In genomic region chr7:138708373-138708772, GRCm38 (mm10) we compare ENCODE assay signal across 18 mouse cellular contexts.
DNase-seq lines count a peak whose midpoint lies in the region; ATAC-seq and TF ChIP-seq lines count a peak whose summit lies in the region.
"Had no signal": no experiment of that assay in that cellular context is flagged by ENCODE, and none has a peak within 500 bp of the region (broad histone marks: within the 10 kb centered on the region; RNA-seq: fewer than 3 reads in every experiment).

No protein-coding gene starts in this region.

- H3K4me3 ChIP-seq in layer of hippocampus, adult 2 months, result no peak overlapping the region
- H3K4me3 ChIP-seq in embryonic facial prominence, embryonic 15.5 days (replicated peaks), result no peak overlapping the region
- H3K4me3 ChIP-seq in hindbrain, embryonic 11.5 days (ENCODE audit: low read depth, low read length), result no peak overlapping the region
- H3K4me3 ChIP-seq: embryonic facial prominence, embryonic 13.5 days; erythroblast, embryonic 14.5 days; forebrain, embryonic 13.5 days; forebrain, embryonic 15.5 days had no signal

- H3K4me2 ChIP-seq in embryonic facial prominence, embryonic 15.5 days (replicated peaks), result no peak overlapping the region
- no peak overlapping the region for H3K4me2 ChIP-seq in hindbrain, embryonic 11.5 days (replicated peaks; ENCODE audit: low read depth, low read length)
- H3K4me2 ChIP-seq: embryonic facial prominence, embryonic 13.5 days; forebrain, embryonic 13.5 days; forebrain, embryonic 15.5 days had no signal

- H3K9ac ChIP-seq in embryonic facial prominence, embryonic 15.5 days, result no peak overlapping the region
- H3K9ac ChIP-seq in hindbrain, embryonic 11.5 days (ENCODE audit: low read depth, low read length), result no peak overlapping the region
- H3K9ac ChIP-seq: embryonic facial prominence, embryonic 13.5 days; forebrain, embryonic 13.5 days; forebrain, embryonic 15.5 days; forebrain, postnatal 0 days had no signal

- H3K27ac ChIP-seq in layer of hippocampus, adult 2 months, result peak overlapping the region; percentile 61; the same call in 1 of the 2 replicates
- H3K27ac ChIP-seq in embryonic facial prominence, embryonic 15.5 days (replicated peaks), result no peak overlapping the region
- no peak overlapping the region for H3K27ac ChIP-seq in hindbrain, embryonic 11.5 days (ENCODE audit: low read depth, low read length)
- H3K27ac ChIP-seq: embryonic facial prominence, embryonic 13.5 days; forebrain, embryonic 13.5 days; forebrain, embryonic 15.5 days had no signal

- no peaks in the 10 kb centered on the region for H3K9me3 ChIP-seq in embryonic facial prominence, embryonic 15.5 days (replicated peaks)
- no peaks in the 10 kb centered on the region for H3K9me3 ChIP-seq in hindbrain, embryonic 11.5 days (ENCODE audit: control insufficient read depth, low read length)
- H3K9me3 ChIP-seq: embryonic facial prominence, embryonic 13.5 days; forebrain, embryonic 13.5 days; forebrain, embryonic 15.5 days had no signal

- 64% methylated on average over 6 of the region's 6 CpGs for WGBS in embryonic facial prominence, embryonic 15.5 days
- 80% methylated on average over 6 of the region's 6 CpGs for WGBS in hindbrain, embryonic 11.5 days

- ATAC-seq in embryonic facial prominence, embryonic 15.5 days (ENCODE audit: insufficient number of reproducible peaks, low FRiP score, low TSS enrichment, low read depth), result 0 out of 2 replicates have a peak, but pooled peaks have one; percentile 19
- ATAC-seq in hindbrain, embryonic 11.5 days (ENCODE audit: low FRiP score), result no peak
- ATAC-seq: forebrain, embryonic 13.5 days; forebrain, embryonic 15.5 days had no signal

- H3K36me3 ChIP-seq in embryonic facial prominence, embryonic 15.5 days, result no peaks in the 10 kb centered on the region
- H3K36me3 ChIP-seq in hindbrain, embryonic 11.5 days (ENCODE audit: control insufficient read depth, insufficient read depth, low read length), result no peaks in the 10 kb centered on the region
- H3K36me3 ChIP-seq: embryonic facial prominence, embryonic 13.5 days; forebrain, embryonic 15.5 days had no signal

- H3K4me1 ChIP-seq in embryonic facial prominence, embryonic 15.5 days, result no peaks in the 10 kb centered on the region
- no peaks in the 10 kb centered on the region for H3K4me1 ChIP-seq in hindbrain, embryonic 11.5 days (replicated peaks; ENCODE audit: control insufficient read depth, insufficient read depth, low read length)
- H3K4me1 ChIP-seq: embryonic facial prominence, embryonic 13.5 days; forebrain, embryonic 13.5 days had no signal

- no peak for TF ChIP-seq CTCF in layer of hippocampus, adult 2 months (conservative IDR thresholded peaks at IDR 0.05)

- H3K27me3 ChIP-seq in embryonic facial prominence, embryonic 15.5 days, result no peaks in the 10 kb centered on the region
- H3K27me3 ChIP-seq in hindbrain, embryonic 11.5 days (ENCODE audit: control insufficient read depth, insufficient read depth, low read length), result no peaks in the 10 kb centered on the region
- H3K27me3 ChIP-seq: embryonic facial prominence, embryonic 13.5 days; forebrain, embryonic 13.5 days; forebrain, embryonic 15.5 days had no signal

- DNase-seq in layer of hippocampus, adult 2 months (ENCODE audit: low spot score in 2 of 2), result no peak
- no peak for DNase-seq in layer of hippocampus, postnatal 14 days (ENCODE audit: low spot score in 2 of 2)
- DNase-seq in fat pad, adult 2 months (ENCODE audit: extremely low read depth, low read depth, low spot score), result peak; percentile 10
- DNase-seq in hindbrain, embryonic 11.5 days (ENCODE audit: low spot score), result no peak
- DNase-seq: adrenal gland, adult 8-10 months; adrenal gland, postnatal 14 days; adrenal gland, postnatal 36 days; cerebellum, adult 11-12 months; cerebellum, adult 2 months; cerebellum, adult 9-10 months; cerebellum, postnatal 10 days; cerebellum, postnatal 25 days; forebrain, postnatal 0 days had no signal
